Mouse (Mus musculus) adrenal gland, postnatal 10 days (tissue): ENCODE results near the gene Haus8. TPM values are rescaled to one million over a fixed set of nuclear protein-coding genes. Genes with fewer than 3 reads are reported as not detected.
"Not testable (repeated sequence)": the region's sequence is repeated elsewhere in the genome, so short reads cannot be mapped to it uniquely, and the experiment has no call there.

Experiments
- DNase-seq: peaks from one replicate; pipeline ENCODE4 v3.0.0; 2021; ENCODE audit warnings: mixed read lengths
- long read RNA-seq, 2 experiments: library from polyadenylated mRNA; stranded (forward); transcript quantifications; one replicate each; pipeline ENCODE4 v2.0.0; 2021
- total RNA-seq, 2 experiments: library from RNA; stranded (reverse); gene quantifications; 2 replicates each; pipeline ENCODE4 v1.2.3; 2021

Haus8 gene
- total RNA-seq: 10 to 100 TPM; 17.0 to 20.1 TPM
- long read RNA-seq, experiment 1, transcript Haus8-201 (11 exons, 2,013 nt): major isoform, 18 of 29 reads
- long read RNA-seq, experiment 1, partial matches to known transcripts: 3 of 29 reads
- long read RNA-seq, experiment 1, other reads (novel, unspliced or antisense): 7 of 29 reads
- long read RNA-seq, experiment 2, transcript Haus8-201 (11 exons, 2,013 nt): major isoform, 6 of 10 reads
- long read RNA-seq, experiment 2, partial matches to known transcripts: 0 of 10 reads
- long read RNA-seq, experiment 2, other reads (novel, unspliced or antisense): 3 of 10 reads

- DNase-seq: peak; percentile 98
These were observed at the start of gene Haus8, which contains the start of gene Myo9b for GRCm38 (mm10) chr8:71272286-71273150. Haus8 (minus strand) TSS chr8:71272934. Myo9b (plus strand) TSS chr8:71272714.

GRCm38 (mm10) chr8:71319760-71320159 is 47.0 kb upstream of the Haus8 start:
- DNase-seq: not testable (repeated sequence)

DNA sequence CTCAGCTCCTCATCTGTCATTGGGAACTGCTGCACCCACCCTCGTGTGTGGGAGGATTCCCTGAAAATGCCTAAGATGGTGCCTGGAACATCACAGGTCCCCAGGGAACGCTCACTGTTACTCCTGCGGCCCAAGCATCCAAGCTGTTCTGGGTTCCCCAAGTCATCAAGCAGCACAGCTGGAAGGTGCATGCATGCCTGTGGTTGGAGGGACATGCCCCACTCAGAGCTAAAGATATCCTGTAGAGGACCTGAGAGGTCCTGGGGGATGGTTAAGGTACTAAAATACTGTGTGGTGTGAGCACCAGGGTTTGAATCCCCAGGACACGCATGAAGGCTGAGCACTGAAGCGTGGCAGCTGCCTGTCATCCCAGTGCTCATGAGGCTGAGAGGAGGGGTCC is 45.9 kb upstream of the Haus8 start:
- DNase-seq: not testable (repeated sequence)

DNA sequence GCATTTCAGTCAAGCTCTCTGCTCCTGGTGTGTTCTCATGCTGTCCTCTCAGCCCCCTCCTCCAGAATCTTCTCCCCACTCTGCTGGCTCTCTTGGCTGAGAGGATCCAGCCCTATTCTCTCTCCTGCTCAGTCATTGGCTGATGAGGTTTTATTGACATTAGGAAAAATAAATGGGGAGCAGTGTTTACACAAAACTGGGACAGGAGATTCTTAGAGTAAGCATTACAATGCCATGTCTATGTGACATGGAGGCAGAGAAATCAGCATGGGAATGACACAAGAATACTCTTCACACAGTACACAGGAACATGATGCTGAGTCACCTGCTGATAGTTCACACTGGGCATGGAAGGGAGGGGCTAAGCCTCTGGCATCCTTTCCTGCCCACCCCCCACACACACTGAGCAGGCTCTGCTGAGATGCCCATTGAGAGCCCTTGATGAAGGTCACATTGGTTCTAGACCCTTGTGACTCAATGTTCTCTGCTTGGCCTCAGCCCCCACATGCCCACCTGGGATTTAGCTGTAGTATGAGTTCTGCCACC is 43.8 kb upstream of the Haus8 start:
- no peak for DNase-seq

GRCm38 (mm10) chr8:71315972-71316371 is 43.2 kb upstream of the Haus8 start:
- DNase-seq: no peak

GRCm38 (mm10) chr8:71313951-71314350 is 41.2 kb upstream of the Haus8 start:
- no peak for DNase-seq

GRCm38 (mm10) chr8:71312700-71313099 is 40.0 kb upstream of the Haus8 start:
- peak; percentile 54 for DNase-seq

DNA sequence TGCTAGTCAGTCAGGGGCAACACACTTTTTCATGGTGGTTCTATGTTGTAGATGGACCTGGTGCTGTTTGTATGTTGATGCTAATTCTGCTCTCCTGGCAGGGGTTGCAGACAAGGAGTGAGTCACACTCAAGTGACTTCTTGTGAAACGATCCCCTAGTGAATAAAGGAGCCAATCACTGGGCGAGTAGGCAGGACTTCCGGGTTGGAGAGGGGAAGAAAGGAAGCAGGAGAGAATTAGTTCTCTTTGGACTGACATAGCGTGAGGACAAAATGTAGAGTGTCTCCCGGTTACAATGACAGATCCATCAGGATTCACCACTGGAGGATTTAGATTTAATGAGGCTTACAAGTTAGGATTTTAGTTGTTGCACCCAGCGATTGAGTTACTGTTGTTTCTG is 37.7 kb upstream of the Haus8 start:
- peak; percentile 50 for DNase-seq

- no peak for DNase-seq
These were observed 35.2 kb upstream of the Haus8 start for GRCm38 (mm10) chr8:71307913-71308312.

DNA sequence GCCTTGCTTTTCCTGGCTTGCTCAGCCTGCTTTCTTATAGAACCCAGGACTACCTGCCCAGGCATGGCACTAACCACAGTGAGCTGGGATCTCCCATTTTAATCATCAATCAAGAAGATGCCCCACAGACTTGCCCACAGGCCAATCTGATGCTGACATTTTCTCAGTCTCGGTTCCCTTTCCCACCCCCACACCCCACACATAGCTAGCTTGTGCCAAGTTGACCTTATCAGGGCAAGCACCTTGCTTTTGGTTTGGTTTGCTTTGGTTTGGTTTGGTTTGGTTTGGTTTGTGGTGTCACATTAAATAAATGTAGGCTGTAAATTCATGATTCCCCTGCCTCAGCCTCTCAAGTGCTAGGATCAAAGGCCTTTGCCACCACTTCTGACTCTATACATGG is 34.6 kb upstream of the Haus8 start:
- DNase-seq: no peak

- no peak for DNase-seq
These were observed 33.3 kb upstream of the Haus8 start for GRCm38 (mm10) chr8:71305988-71306387.

DNA sequence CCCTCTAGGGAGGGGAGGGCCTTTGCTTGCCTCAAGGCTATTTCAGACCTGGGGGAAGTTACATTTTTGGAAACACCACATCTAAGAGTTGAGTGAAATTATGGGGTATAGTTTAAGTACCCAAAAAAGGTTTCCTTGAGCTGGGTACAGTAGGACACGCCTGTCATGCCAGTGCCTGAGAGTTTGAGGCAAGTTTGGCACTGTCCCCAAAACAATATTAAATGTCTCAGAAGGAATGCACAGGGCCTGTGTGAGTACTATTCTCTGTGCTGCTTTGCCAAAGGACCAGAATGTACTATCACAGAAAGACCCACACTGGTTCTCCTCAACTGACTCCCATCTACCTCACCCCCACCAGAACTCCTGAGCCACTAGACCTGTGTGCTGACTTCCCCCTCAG is 30.9 kb upstream of the Haus8 start:
- DNase-seq: no peak

GRCm38 (mm10) chr8:71302788-71303187 is 30.1 kb upstream of the Haus8 start:
- DNase-seq: no peak

- DNase-seq: no peak
These were observed 27.0 kb upstream of the Haus8 start for GRCm38 (mm10) chr8:71299716-71300115.

- DNase-seq: no peak
These were observed 24.7 kb upstream of the Haus8 start for GRCm38 (mm10) chr8:71297439-71297838.

DNA sequence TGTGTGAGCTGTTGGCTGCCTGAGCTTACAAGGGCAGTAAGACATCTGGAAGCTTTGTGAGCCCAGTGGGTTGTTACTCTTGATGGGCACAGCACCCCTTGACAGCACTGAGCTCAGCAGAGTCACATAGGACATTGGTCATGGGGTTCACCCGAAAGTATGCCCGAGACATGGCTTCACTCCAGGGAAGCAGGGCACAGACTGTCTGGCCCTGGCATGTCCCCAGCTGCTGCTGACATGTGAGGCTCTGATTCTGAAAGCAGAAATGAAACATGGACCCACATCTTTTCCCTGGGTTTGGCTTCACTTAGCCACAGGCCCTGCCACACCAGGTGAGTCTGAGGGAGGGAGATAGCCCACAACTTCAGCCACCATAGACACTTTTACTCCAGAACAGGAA is 24.1 kb upstream of the Haus8 start:
- DNase-seq: no peak

DNA sequence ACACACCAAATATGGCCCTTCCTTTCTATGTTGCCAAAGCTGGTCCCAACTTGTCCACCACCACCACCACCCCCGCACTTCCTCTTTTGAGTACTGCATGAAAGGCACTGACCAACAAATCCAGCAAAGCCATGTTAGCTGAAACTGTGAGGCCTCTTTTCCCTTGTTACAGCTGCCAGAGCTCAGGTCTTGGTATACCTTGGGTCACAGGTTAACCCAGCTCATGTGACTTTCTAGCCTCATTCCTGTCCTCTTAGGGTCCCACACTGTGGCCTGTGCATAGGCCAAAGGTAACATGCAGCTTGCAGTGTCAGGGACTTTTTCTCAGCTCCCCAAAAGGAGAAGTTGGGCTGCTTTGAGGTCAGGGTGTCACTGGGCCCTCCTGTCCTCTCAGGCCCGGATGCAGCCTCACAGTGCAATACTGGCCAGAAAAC is 23.5 kb upstream of the Haus8 start:
- no peak for DNase-seq

GRCm38 (mm10) chr8:71293930-71294329 is 21.2 kb upstream of the Haus8 start:
- DNase-seq: not testable (repeated sequence)

- DNase-seq: no peak
These were observed 18.6 kb upstream of the Haus8 start for GRCm38 (mm10) chr8:71291351-71291750.

GRCm38 (mm10) chr8:71290911-71291310 is 18.2 kb upstream of the Haus8 start:
- DNase-seq: no peak

- DNase-seq: no peak
These were observed 17.5 kb upstream of the Haus8 start for GRCm38 (mm10) chr8:71290211-71290610.

- DNase-seq: no peak
These were observed 16.4 kb upstream of the Haus8 start for GRCm38 (mm10) chr8:71289098-71289497.

DNA sequence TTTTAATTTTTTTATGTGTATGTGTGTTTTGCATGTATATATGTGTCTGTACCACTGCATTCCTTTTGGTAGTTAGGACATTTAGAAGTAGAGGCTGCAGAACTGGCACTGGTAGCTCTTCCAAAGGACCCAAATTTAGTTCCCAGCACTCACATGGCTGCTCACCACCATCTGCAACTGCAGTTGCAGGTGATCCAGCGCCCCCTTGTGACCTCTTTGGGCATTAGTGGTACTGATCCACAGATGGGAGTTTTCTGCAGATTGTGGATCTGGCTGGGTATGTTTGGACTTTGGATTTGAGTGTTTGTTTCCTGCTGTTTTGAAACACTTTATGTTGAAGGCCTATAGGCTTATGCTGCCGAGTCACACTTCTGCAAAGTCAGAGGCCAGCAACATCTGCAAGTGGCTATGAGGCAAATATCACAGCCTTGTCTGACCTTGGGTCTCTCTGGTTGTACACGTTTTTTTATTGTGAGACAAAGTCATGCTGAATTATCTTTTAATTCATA is 15.8 kb upstream of the Haus8 start:
- DNase-seq: no peak
